Mouse (Mus musculus) lung, postnatal 0 days (tissue): ENCODE results near the gene Abcd2.

Source experiments
- CTCF ChIP-seq: IDR thresholded peaks from 2 replicates; pipeline ENCODE4 v1.5.1; 2016; ENCODE audit warnings: antibody characterized with exemption, mild to moderate bottlenecking
- EP300 ChIP-seq: IDR thresholded peaks from 2 replicates; pipeline ENCODE4 v1.6.1; 2016; ENCODE audit warnings: antibody characterized with exemption, mild to moderate bottlenecking, control low read depth

GRCm38 (mm10) chr15:91161153-91161552 is 30.4 kb downstream of the Abcd2 start:
- TF ChIP-seq CTCF = no peak
- TF ChIP-seq EP300 = peak; percentile 59
